Mouse (Mus musculus): ENCODE results near the gene Car10. TPM values are rescaled to one million over a fixed set of nuclear protein-coding genes. Genes with fewer than 3 reads are reported as not detected.

The Car10 gene
- polyA plus RNA-seq, 1 experiment from 2014 or later: 5.8 TPM

- no peaks in the 10 kb centered on the region for H3K27me3 ChIP-seq (ENCODE audit: control insufficient read depth, insufficient read depth, low read length)
- ATAC-seq (ENCODE audit: low FRiP score) (no peak), DNase-seq (ENCODE audit: low spot score) (no peak)
- H3K9me3 ChIP-seq (ENCODE audit: control insufficient read depth, low read length): no peaks in the 10 kb centered on the region
- H3K27ac ChIP-seq (ENCODE audit: low read depth, low read length): no peak overlapping the region
- H3K4me1 ChIP-seq (replicated peaks; ENCODE audit: control insufficient read depth, insufficient read depth, low read length): no peaks in the 10 kb centered on the region
- H3K4me2 ChIP-seq (replicated peaks; ENCODE audit: low read depth, low read length): no peak overlapping the region
- no peak overlapping the region for H3K9ac ChIP-seq (ENCODE audit: low read depth, low read length)
- no peak overlapping the region for H3K4me3 ChIP-seq (ENCODE audit: low read depth, low read length)
- H3K36me3 ChIP-seq (ENCODE audit: control insufficient read depth, insufficient read depth, low read length): no peaks in the 10 kb centered on the region
- 72% methylated on average over 11 of the region's 11 CpGs for WGBS
These were observed 411.9 kb downstream of the Car10 start for GRCm38 (mm10) chr11:93509527-93510235.

GRCm38 (mm10) chr11:93512843-93513242 is 415.0 kb downstream of the Car10 start:
- Histone ChIP-seq H3K4me3 (ENCODE audit: low read depth, low read length) (no peak overlapping the region), H3K4me2 (replicated peaks; ENCODE audit: low read depth, low read length) (no peak overlapping the region), H3K36me3 (ENCODE audit: control insufficient read depth, insufficient read depth, low read length) (no peaks in the 10 kb centered on the region), H3K4me1 (replicated peaks; ENCODE audit: control insufficient read depth, insufficient read depth, low read length) (no peaks in the 10 kb centered on the region), H3K9me3 (ENCODE audit: control insufficient read depth, low read length) (no peaks in the 10 kb centered on the region), H3K27ac (ENCODE audit: low read depth, low read length) (no peak overlapping the region), H3K27me3 (ENCODE audit: control insufficient read depth, insufficient read depth, low read length) (no peaks in the 10 kb centered on the region), H3K9ac (ENCODE audit: low read depth, low read length) (no peak overlapping the region)
- ATAC-seq (ENCODE audit: low FRiP score): no peak
- no peak for DNase-seq (ENCODE audit: low spot score)
- 83% methylated on average over 2 of the region's 2 CpGs for WGBS

- ATAC-seq (ENCODE audit: low FRiP score) (no peak), DNase-seq (ENCODE audit: low spot score) (no peak)
- H3K27me3 ChIP-seq (ENCODE audit: control insufficient read depth, insufficient read depth, low read length): no peaks in the 10 kb centered on the region
- H3K4me3 ChIP-seq (ENCODE audit: low read depth, low read length): no peak overlapping the region
- 19% methylated on average over 2 of the region's 2 CpGs for WGBS
- no peak overlapping the region for H3K27ac ChIP-seq (ENCODE audit: low read depth, low read length)
- H3K36me3 ChIP-seq (ENCODE audit: control insufficient read depth, insufficient read depth, low read length): no peaks in the 10 kb centered on the region
- no peaks in the 10 kb centered on the region for H3K9me3 ChIP-seq (ENCODE audit: control insufficient read depth, low read length)
- no peak overlapping the region for H3K4me2 ChIP-seq (replicated peaks; ENCODE audit: low read depth, low read length)
- H3K9ac ChIP-seq (ENCODE audit: low read depth, low read length): no peak overlapping the region
- no peaks in the 10 kb centered on the region for H3K4me1 ChIP-seq (replicated peaks; ENCODE audit: control insufficient read depth, insufficient read depth, low read length)
These were observed 416.6 kb downstream of the Car10 start for GRCm38 (mm10) chr11:93514396-93514795.

GRCm38 (mm10) chr11:93515566-93515965 is 417.7 kb downstream of the Car10 start:
- no peaks in the 10 kb centered on the region for H3K4me1 ChIP-seq (replicated peaks; ENCODE audit: control insufficient read depth, insufficient read depth, low read length)
- ATAC-seq (ENCODE audit: low FRiP score) (no peak), DNase-seq (ENCODE audit: low spot score) (no peak)
- H3K9me3 ChIP-seq (ENCODE audit: control insufficient read depth, low read length): no peaks in the 10 kb centered on the region
- 84% methylated on average over 6 of the region's 6 CpGs for WGBS
- no peak overlapping the region for H3K4me3 ChIP-seq (ENCODE audit: low read depth, low read length)
- H3K27me3 ChIP-seq (ENCODE audit: control insufficient read depth, insufficient read depth, low read length): no peaks in the 10 kb centered on the region
- no peak overlapping the region for H3K9ac ChIP-seq (ENCODE audit: low read depth, low read length)
- no peaks in the 10 kb centered on the region for H3K36me3 ChIP-seq (ENCODE audit: control insufficient read depth, insufficient read depth, low read length)
- no peak overlapping the region for H3K4me2 ChIP-seq (replicated peaks; ENCODE audit: low read depth, low read length)
- H3K27ac ChIP-seq (ENCODE audit: low read depth, low read length): no peak overlapping the region

GRCm38 (mm10) chr11:93516216-93516615 is 418.4 kb downstream of the Car10 start:
- DNase-seq (ENCODE audit: low spot score) (no peak), ATAC-seq (ENCODE audit: low FRiP score) (no peak)
- Histone ChIP-seq H3K9ac (ENCODE audit: low read depth, low read length) (no peak overlapping the region), H3K27me3 (ENCODE audit: control insufficient read depth, insufficient read depth, low read length) (no peaks in the 10 kb centered on the region), H3K4me3 (ENCODE audit: low read depth, low read length) (no peak overlapping the region), H3K36me3 (ENCODE audit: control insufficient read depth, insufficient read depth, low read length) (no peaks in the 10 kb centered on the region), H3K27ac (ENCODE audit: low read depth, low read length) (no peak overlapping the region), H3K9me3 (ENCODE audit: control insufficient read depth, low read length) (no peaks in the 10 kb centered on the region), H3K4me2 (replicated peaks; ENCODE audit: low read depth, low read length) (no peak overlapping the region), H3K4me1 (replicated peaks; ENCODE audit: control insufficient read depth, insufficient read depth, low read length) (no peaks in the 10 kb centered on the region)
- 94% methylated on average over 9 of the region's 9 CpGs for WGBS

- H3K36me3 ChIP-seq (ENCODE audit: control insufficient read depth, insufficient read depth, low read length): no peaks in the 10 kb centered on the region
- H3K9me3 ChIP-seq (ENCODE audit: control insufficient read depth, low read length): no peaks in the 10 kb centered on the region
- no peak overlapping the region for H3K4me2 ChIP-seq (replicated peaks; ENCODE audit: low read depth, low read length)
- no peak overlapping the region for H3K9ac ChIP-seq (ENCODE audit: low read depth, low read length)
- WGBS: 87% methylated on average over 2 of the region's 2 CpGs
- H3K4me1 ChIP-seq (replicated peaks; ENCODE audit: control insufficient read depth, insufficient read depth, low read length): no peaks in the 10 kb centered on the region
- H3K27ac ChIP-seq (ENCODE audit: low read depth, low read length): no peak overlapping the region
- no peak overlapping the region for H3K4me3 ChIP-seq (ENCODE audit: low read depth, low read length)
- ATAC-seq (ENCODE audit: low FRiP score): no peak
- no peaks in the 10 kb centered on the region for H3K27me3 ChIP-seq (ENCODE audit: control insufficient read depth, insufficient read depth, low read length)
- no peak for DNase-seq (ENCODE audit: low spot score)
These were observed 419.1 kb downstream of the Car10 start for GRCm38 (mm10) chr11:93516946-93517345.

GRCm38 (mm10) chr11:93522501-93522900 is 424.7 kb downstream of the Car10 start:
- H3K4me1 ChIP-seq (replicated peaks; ENCODE audit: control insufficient read depth, insufficient read depth, low read length): no peaks in the 10 kb centered on the region
- H3K9ac ChIP-seq (ENCODE audit: low read depth, low read length): no peak overlapping the region
- DNase-seq (ENCODE audit: low spot score) (no peak), ATAC-seq (ENCODE audit: low FRiP score) (no peak)
- H3K27ac ChIP-seq (ENCODE audit: low read depth, low read length): no peak overlapping the region
- no peak overlapping the region for H3K4me2 ChIP-seq (replicated peaks; ENCODE audit: low read depth, low read length)
- no peaks in the 10 kb centered on the region for H3K27me3 ChIP-seq (ENCODE audit: control insufficient read depth, insufficient read depth, low read length)
- no peak overlapping the region for H3K4me3 ChIP-seq (ENCODE audit: low read depth, low read length)
- H3K36me3 ChIP-seq (ENCODE audit: control insufficient read depth, insufficient read depth, low read length): no peaks in the 10 kb centered on the region
- WGBS: 84% methylated on average over 3 of the region's 3 CpGs
- H3K9me3 ChIP-seq (ENCODE audit: control insufficient read depth, low read length): no peaks in the 10 kb centered on the region

- H3K36me3 ChIP-seq (ENCODE audit: control insufficient read depth, insufficient read depth, low read length): no peaks in the 10 kb centered on the region
- no peaks in the 10 kb centered on the region for H3K4me1 ChIP-seq (replicated peaks; ENCODE audit: control insufficient read depth, insufficient read depth, low read length)
- H3K4me2 ChIP-seq (replicated peaks; ENCODE audit: low read depth, low read length): no peak overlapping the region
- no peak overlapping the region for H3K4me3 ChIP-seq (ENCODE audit: low read depth, low read length)
- DNase-seq (ENCODE audit: low spot score) (no peak), ATAC-seq (ENCODE audit: low FRiP score) (no peak)
- no peaks in the 10 kb centered on the region for H3K27me3 ChIP-seq (ENCODE audit: control insufficient read depth, insufficient read depth, low read length)
- no peak overlapping the region for H3K27ac ChIP-seq (ENCODE audit: low read depth, low read length)
- H3K9ac ChIP-seq (ENCODE audit: low read depth, low read length): no peak overlapping the region
- 86% methylated on average over 3 of the region's 3 CpGs for WGBS
- H3K9me3 ChIP-seq (ENCODE audit: control insufficient read depth, low read length): no peaks in the 10 kb centered on the region
These were observed 428.1 kb downstream of the Car10 start for GRCm38 (mm10) chr11:93525921-93526320.

GRCm38 (mm10) chr11:93531029-93531680 is 433.3 kb downstream of the Car10 start:
- ATAC-seq (ENCODE audit: low FRiP score) (no peak), DNase-seq (ENCODE audit: low spot score) (no peak)
- no peak overlapping the region for H3K4me3 ChIP-seq (ENCODE audit: low read depth, low read length)
- no peak overlapping the region for H3K4me2 ChIP-seq (replicated peaks; ENCODE audit: low read depth, low read length)
- H3K4me1 ChIP-seq (replicated peaks; ENCODE audit: control insufficient read depth, insufficient read depth, low read length): no peaks in the 10 kb centered on the region
- no peak overlapping the region for H3K27ac ChIP-seq (ENCODE audit: low read depth, low read length)
- H3K36me3 ChIP-seq (ENCODE audit: control insufficient read depth, insufficient read depth, low read length): no peaks in the 10 kb centered on the region
- H3K9me3 ChIP-seq (ENCODE audit: control insufficient read depth, low read length): no peaks in the 10 kb centered on the region
- no peaks in the 10 kb centered on the region for H3K27me3 ChIP-seq (ENCODE audit: control insufficient read depth, insufficient read depth, low read length)
- no peak overlapping the region for H3K9ac ChIP-seq (ENCODE audit: low read depth, low read length)
- WGBS: 81% methylated on average over 7 of the region's 7 CpGs

Measured in hindbrain, embryonic 11.5 days (tissue).